ENCODE assay signal across 15 mouse cellular contexts in genomic region chr5:36814554-36814953, GRCm38 (mm10). TPM values are rescaled to one million over a fixed set of nuclear protein-coding genes. Genes with fewer than 3 reads are reported as not detected.
DNase-seq lines count a peak whose midpoint lies in the region; ATAC-seq and TF ChIP-seq lines count a peak whose summit lies in the region.
"Had no signal": no experiment of that assay in that cellular context is flagged by ENCODE, and none has a peak within 500 bp of the region (broad histone marks: within the 10 kb centered on the region; RNA-seq: fewer than 3 reads in every experiment).

No protein-coding gene starts in this region.

- no peak for TF ChIP-seq POLR2A in liver, adult 2 months (IDR thresholded peaks at IDR 0.05; ENCODE audit: extremely low read depth, insufficient read depth, low read length)

- DNase-seq in liver, adult 2 months (ENCODE audit: extremely low read depth, low read depth, low spot score): peak; percentile 86
- DNase-seq in ZHBTc4 (ENCODE audit: low read depth, low spot score): peak; percentile 43
- no peak for DNase-seq in urinary bladder, adult 18-20 months (ENCODE audit: low spot score in 2 of 2)
- no peak for DNase-seq in yolk sac, embryonic 10.5 days (ENCODE audit: low spot score)
- no peak for DNase-seq in urinary bladder, adult 2 months (ENCODE audit: low spot score)
- DNase-seq: cerebellum, adult 2 months; gastrocnemius, postnatal 36 days; retina, postnatal 1 day had no signal

- TF ChIP-seq CTCF in liver, adult 2 months (IDR thresholded peaks at IDR 0.05; ENCODE audit: low read depth, low read length): peak; percentile 73
- TF ChIP-seq CTCF in C2C12 (IDR thresholded peaks at IDR 0.05; ENCODE audit: control insufficient read depth, insufficient read depth, insufficient read length): peak; percentile 26

- no peak overlapping the region for H3K4me3 ChIP-seq in liver, adult 2 months (ENCODE audit: insufficient read depth, low read depth, low read length)
- no peak overlapping the region for H3K4me3 ChIP-seq in liver, embryonic 12.5 days
- no peak overlapping the region for H3K4me3 ChIP-seq in C2C12 (ENCODE audit: insufficient read depth, poor library complexity, severe bottlenecking)
- H3K4me3 ChIP-seq: forebrain, embryonic 15.5 days; lung, embryonic 15.5 days; myocyte had no signal

- H3K79me2 ChIP-seq in liver, adult 2 months (ENCODE audit: control insufficient read depth, insufficient read depth, low read length): no peaks in the 10 kb centered on the region
- no peaks in the 10 kb centered on the region for H3K79me2 ChIP-seq in C2C12 (ENCODE audit: control insufficient read depth, insufficient read depth)

- no peak overlapping the region for H3K27ac ChIP-seq in liver, adult 2 months (replicated peaks; ENCODE audit: insufficient read depth, low read depth, low read length)
- no peak overlapping the region for H3K27ac ChIP-seq in liver, embryonic 12.5 days
- H3K27ac ChIP-seq: forebrain, embryonic 15.5 days; lung, embryonic 15.5 days had no signal

- H3K9me3 ChIP-seq in liver, embryonic 12.5 days (replicated peaks): no peaks in the 10 kb centered on the region
- H3K9me3 ChIP-seq: forebrain, embryonic 15.5 days; lung, embryonic 15.5 days had no signal

- H3K79me3 ChIP-seq in C2C12 (ENCODE audit: low read depth): no peaks in the 10 kb centered on the region

- no peak overlapping the region for H3K4me2 ChIP-seq in liver, embryonic 12.5 days
- H3K4me2 ChIP-seq: forebrain, embryonic 15.5 days; lung, embryonic 15.5 days had no signal

- no peak for ATAC-seq in liver, embryonic 12.5 days
- peak; percentile 89 for ATAC-seq in megakaryocyte progenitor cell, adult 5-6 weeks (replicated peaks; ENCODE audit: poor library complexity)
- ATAC-seq: forebrain, embryonic 15.5 days had no signal

- H3K27me3 ChIP-seq in liver, adult 2 months (ENCODE audit: control insufficient read depth, insufficient read depth, low read length): no peaks in the 10 kb centered on the region
- H3K27me3 ChIP-seq in liver, embryonic 12.5 days (replicated peaks): no peaks in the 10 kb centered on the region
- peaks cover 5% of the 10 kb centered on the region for H3K27me3 ChIP-seq in C2C12 (ENCODE audit: control insufficient read depth, insufficient read depth, insufficient read length)
- H3K27me3 ChIP-seq: forebrain, embryonic 15.5 days; lung, embryonic 15.5 days had no signal

- H3K9ac ChIP-seq in liver, adult 2 months (ENCODE audit: low read depth, low read length): no peak overlapping the region
- H3K9ac ChIP-seq in liver, embryonic 12.5 days: no peak overlapping the region
- H3K9ac ChIP-seq: forebrain, embryonic 15.5 days; lung, embryonic 15.5 days had no signal

- H3ac ChIP-seq in C2C12 (ENCODE audit: control insufficient read depth, insufficient read length, low read depth): no peak overlapping the region

- WGBS in liver, adult 2 months: 29% methylated on average over 6 of the region's 6 CpGs
- 65% methylated on average over 6 of the region's 6 CpGs for WGBS in liver, embryonic 12.5 days (ENCODE audit: insufficient replicate concordance)

- no peaks in the 10 kb centered on the region for H3K4me1 ChIP-seq in liver, adult 2 months (ENCODE audit: control insufficient read depth, insufficient read depth, low read length)
- H3K4me1 ChIP-seq in liver, embryonic 12.5 days: no peaks in the 10 kb centered on the region
- H3K4me1 ChIP-seq: forebrain, embryonic 15.5 days; lung, embryonic 15.5 days had no signal

- no peaks in the 10 kb centered on the region for H3K36me3 ChIP-seq in liver, adult 2 months (ENCODE audit: control insufficient read depth, insufficient read depth, low read length)
- H3K36me3 ChIP-seq in liver, embryonic 12.5 days: peaks cover 55% of the 10 kb centered on the region
- no peaks in the 10 kb centered on the region for H3K36me3 ChIP-seq in C2C12 (ENCODE audit: control insufficient read depth, insufficient read depth)
- H3K36me3 ChIP-seq: forebrain, embryonic 15.5 days; lung, embryonic 15.5 days had no signal

TF ChIP-seq in C2C12, 6 proteins besides CTCF, POLR2A, EP300 and RAD21:
- TF ChIP-seq MYOD1 (IDR thresholded peaks at IDR 0.05; ENCODE audit: control insufficient read depth, insufficient read length, low read depth) (no peak), MYOG (IDR thresholded peaks at IDR 0.05; ENCODE audit: control insufficient read depth, extremely low read depth, insufficient read length) (no peak), CEBPB (IDR thresholded peaks at IDR 0.05; ENCODE audit: low read depth) (no peak), FOSL1 (IDR thresholded peaks at IDR 0.05; ENCODE audit: insufficient read depth, low read length, poor library complexity, severe bottlenecking) (no peak), MAX (IDR thresholded peaks at IDR 0.05) (no peak), USF1 (IDR thresholded peaks at IDR 0.05; ENCODE audit: low read depth) (no peak)

RNA-seq across cellular contexts. Expression of gene Man2b2, which starts 15.9 kb away (rescaled TPM):
- 33.8 and 44.6 TPM in 2 replicates for total RNA-seq in liver, adult 2 months (2014; rRNA removed)
- polyA plus RNA-seq in liver, adult 2 months (2012; rRNA removed): 78.7 and 90.9 TPM in 2 replicates
- polyA plus RNA-seq in liver, embryonic 12.5 days (2016; fragmentation: Nextera tagmentation; extraction: Ambion mirVana): 11.5 and 12.6 TPM in 2 replicates
- 4.5 TPM for polyA plus RNA-seq in C2C12 (2012; fragmentation: generic; extraction: Trizol)
- 35.2 and 37.6 TPM in 2 replicates for total RNA-seq in megakaryocyte progenitor cell, adult 5-6 weeks (2015)
- total RNA-seq in megakaryocyte progenitor cell, adult 5-6 weeks (2017): 17.9 and 19.4 TPM in 2 replicates
- polyA plus RNA-seq in urinary bladder, adult 2 months (2012; rRNA removed): 42.0 and 46.6 TPM in 2 replicates

RNA-seq across cellular contexts. Expression of gene Mrfap1, which starts 18.0 kb away (rescaled TPM):
- 154 and 173 TPM in 2 replicates for total RNA-seq in liver, adult 2 months (2014; rRNA removed)
- polyA plus RNA-seq in liver, adult 2 months (2012; rRNA removed): 72.2 and 93.9 TPM in 2 replicates
- polyA plus RNA-seq in liver, embryonic 12.5 days (2016; fragmentation: Nextera tagmentation; extraction: Ambion mirVana): 266 and 281 TPM in 2 replicates
- 347 TPM for polyA plus RNA-seq in C2C12 (2012; fragmentation: generic; extraction: Trizol)
- total RNA-seq in megakaryocyte progenitor cell, adult 5-6 weeks (2015): 230 and 234 TPM in 2 replicates
- 325 and 344 TPM in 2 replicates for total RNA-seq in megakaryocyte progenitor cell, adult 5-6 weeks (2017)
- polyA plus RNA-seq in urinary bladder, adult 2 months (2012; rRNA removed): 181 and 226 TPM in 2 replicates

RNA-seq across cellular contexts. Expression of gene Ppp2r2c, which starts 53.8 kb away (rescaled TPM):
- under 0.01 and 0.13 TPM in 2 replicates for total RNA-seq in liver, adult 2 months (2014; rRNA removed)
- not detected in 2 replicates for polyA plus RNA-seq in liver, adult 2 months (2012; rRNA removed)
- 0.08 TPM in 1 of 2 replicates, not detected in the other for polyA plus RNA-seq in liver, embryonic 12.5 days (2016; fragmentation: Nextera tagmentation; extraction: Ambion mirVana)
- polyA plus RNA-seq in C2C12 (2012; fragmentation: generic; extraction: Trizol): not detected
- total RNA-seq in megakaryocyte progenitor cell, adult 5-6 weeks (2015): not detected in 2 replicates
- not detected in 2 replicates for total RNA-seq in megakaryocyte progenitor cell, adult 5-6 weeks (2017)
- 0.11 and 0.12 TPM in 2 replicates for polyA plus RNA-seq in urinary bladder, adult 2 months (2012; rRNA removed)
- polyA plus RNA-seq: kidney, embryonic 14.5 days had no signal

Comparison
In these comparisons a context has a peak if more than half of its experiments do, and no peak if none do; other contexts are left out.
1. DNase-seq: peak in liver, adult 2 months (single experiment) and ZHBTc4 (single experiment); none in urinary bladder, adult 18-20 months (0 of 2), yolk sac, embryonic 10.5 days (single experiment) and urinary bladder, adult 2 months (single experiment).